Mouse (Mus musculus): ENCODE measurements around the gene Slc9a9. TPM values are rescaled to one million over a fixed set of nuclear protein-coding genes. Genes with fewer than 3 reads are reported as not detected.

The Slc9a9 gene
- polyA plus RNA-seq, 1 experiment from 2014 or later, result 3.7 TPM

- H3K4me2 ChIP-seq (ENCODE audit: low read length), result no peak overlapping the region
- no peaks in the 10 kb centered on the region for H3K9me3 ChIP-seq (ENCODE audit: control insufficient read depth, low read length)
- no peak overlapping the region for H3K9ac ChIP-seq (replicated peaks; ENCODE audit: low read depth, low read length)
- 65% methylated on average over 3 of the region's 3 CpGs for WGBS
- no peak overlapping the region for H3K4me3 ChIP-seq (replicated peaks; ENCODE audit: low read length)
- H3K36me3 ChIP-seq (ENCODE audit: control insufficient read depth, insufficient read depth), result no peaks in the 10 kb centered on the region
- no peaks in the 10 kb centered on the region for H3K27me3 ChIP-seq (replicated peaks; ENCODE audit: control insufficient read depth, insufficient read depth, low read length)
- H3K27ac ChIP-seq (ENCODE audit: low read length), result no peak overlapping the region
- ATAC-seq, result no peak
- no peaks in the 10 kb centered on the region for H3K4me1 ChIP-seq (replicated peaks; ENCODE audit: control insufficient read depth, insufficient read depth, low read length)
These were observed 480.4 kb downstream of the Slc9a9 start for GRCm38 (mm10) chr9:95150096-95150495.

- Histone ChIP-seq H3K4me2 (ENCODE audit: low read length) (no peak overlapping the region), H3K9ac (replicated peaks; ENCODE audit: low read depth, low read length) (no peak overlapping the region), H3K9me3 (ENCODE audit: control insufficient read depth, low read length) (no peaks in the 10 kb centered on the region), H3K27me3 (replicated peaks; ENCODE audit: control insufficient read depth, insufficient read depth, low read length) (no peaks in the 10 kb centered on the region), H3K4me3 (replicated peaks; ENCODE audit: low read length) (no peak overlapping the region), H3K4me1 (replicated peaks; ENCODE audit: control insufficient read depth, insufficient read depth, low read length) (no peaks in the 10 kb centered on the region), H3K27ac (ENCODE audit: low read length) (no peak overlapping the region), H3K36me3 (ENCODE audit: control insufficient read depth, insufficient read depth) (no peaks in the 10 kb centered on the region)
- ATAC-seq, result no peak
- 63% methylated on average over 3 of the region's 3 CpGs for WGBS
These were observed 480.9 kb downstream of the Slc9a9 start for GRCm38 (mm10) chr9:95150597-95150996.

GRCm38 (mm10) chr9:95150998-95151397 is 481.3 kb downstream of the Slc9a9 start:
- H3K4me2 ChIP-seq (ENCODE audit: low read length), result no peak overlapping the region
- no peak overlapping the region for H3K4me3 ChIP-seq (replicated peaks; ENCODE audit: low read length)
- no peaks in the 10 kb centered on the region for H3K4me1 ChIP-seq (replicated peaks; ENCODE audit: control insufficient read depth, insufficient read depth, low read length)
- WGBS, result 60% methylated on average over 4 of the region's 4 CpGs
- H3K27ac ChIP-seq (ENCODE audit: low read length), result no peak overlapping the region
- no peak overlapping the region for H3K9ac ChIP-seq (replicated peaks; ENCODE audit: low read depth, low read length)
- no peak for ATAC-seq
- H3K36me3 ChIP-seq (ENCODE audit: control insufficient read depth, insufficient read depth), result no peaks in the 10 kb centered on the region
- no peaks in the 10 kb centered on the region for H3K9me3 ChIP-seq (ENCODE audit: control insufficient read depth, low read length)
- H3K27me3 ChIP-seq (replicated peaks; ENCODE audit: control insufficient read depth, insufficient read depth, low read length), result no peaks in the 10 kb centered on the region

- H3K4me3 ChIP-seq (replicated peaks; ENCODE audit: low read length), result no peak overlapping the region
- no peaks in the 10 kb centered on the region for H3K27me3 ChIP-seq (replicated peaks; ENCODE audit: control insufficient read depth, insufficient read depth, low read length)
- WGBS, result 45% methylated on average over 4 of the region's 4 CpGs
- ATAC-seq, result peak; percentile 66
- H3K27ac ChIP-seq (ENCODE audit: low read length), result no peak overlapping the region
- H3K36me3 ChIP-seq (ENCODE audit: control insufficient read depth, insufficient read depth), result no peaks in the 10 kb centered on the region
- H3K4me2 ChIP-seq (ENCODE audit: low read length), result no peak overlapping the region
- H3K9me3 ChIP-seq (ENCODE audit: control insufficient read depth, low read length), result no peaks in the 10 kb centered on the region
- H3K4me1 ChIP-seq (replicated peaks; ENCODE audit: control insufficient read depth, insufficient read depth, low read length), result no peaks in the 10 kb centered on the region
- no peak overlapping the region for H3K9ac ChIP-seq (replicated peaks; ENCODE audit: low read depth, low read length)
These were observed 482.0 kb downstream of the Slc9a9 start for GRCm38 (mm10) chr9:95151746-95152145.

- H3K27ac ChIP-seq (ENCODE audit: low read length), result no peak overlapping the region
- H3K9me3 ChIP-seq (ENCODE audit: control insufficient read depth, low read length), result no peaks in the 10 kb centered on the region
- H3K9ac ChIP-seq (replicated peaks; ENCODE audit: low read depth, low read length), result no peak overlapping the region
- no peaks in the 10 kb centered on the region for H3K27me3 ChIP-seq (replicated peaks; ENCODE audit: control insufficient read depth, insufficient read depth, low read length)
- no peak for ATAC-seq
- H3K4me2 ChIP-seq (ENCODE audit: low read length), result no peak overlapping the region
- H3K36me3 ChIP-seq (ENCODE audit: control insufficient read depth, insufficient read depth), result no peaks in the 10 kb centered on the region
- WGBS, result 86% methylated on average over 6 of the region's 6 CpGs
- H3K4me1 ChIP-seq (replicated peaks; ENCODE audit: control insufficient read depth, insufficient read depth, low read length), result peaks cover 2% of the 10 kb centered on the region; the same call in 1 of the 2 replicates
- H3K4me3 ChIP-seq (replicated peaks; ENCODE audit: low read length), result no peak overlapping the region
These were observed 484.3 kb downstream of the Slc9a9 start for GRCm38 (mm10) chr9:95153966-95154365.

- no peaks in the 10 kb centered on the region for H3K36me3 ChIP-seq (ENCODE audit: control insufficient read depth, insufficient read depth)
- no peak for ATAC-seq
- no peak overlapping the region for H3K9ac ChIP-seq (replicated peaks; ENCODE audit: low read depth, low read length)
- WGBS, result 71% methylated on average over 4 of the region's 4 CpGs
- H3K27ac ChIP-seq (ENCODE audit: low read length), result no peak overlapping the region
- no peaks in the 10 kb centered on the region for H3K9me3 ChIP-seq (ENCODE audit: control insufficient read depth, low read length)
- H3K4me1 ChIP-seq (replicated peaks; ENCODE audit: control insufficient read depth, insufficient read depth, low read length), result peaks cover 7% of the 10 kb centered on the region; the same call in 1 of the 2 replicates
- no peak overlapping the region for H3K4me3 ChIP-seq (replicated peaks; ENCODE audit: low read length)
- no peaks in the 10 kb centered on the region for H3K27me3 ChIP-seq (replicated peaks; ENCODE audit: control insufficient read depth, insufficient read depth, low read length)
- H3K4me2 ChIP-seq (ENCODE audit: low read length), result no peak overlapping the region
These were observed 488.2 kb downstream of the Slc9a9 start for GRCm38 (mm10) chr9:95157948-95158347.

GRCm38 (mm10) chr9:95158916-95159315 is 489.2 kb downstream of the Slc9a9 start:
- H3K27me3 ChIP-seq (replicated peaks; ENCODE audit: control insufficient read depth, insufficient read depth, low read length), result no peaks in the 10 kb centered on the region
- ATAC-seq, result no peak
- H3K4me1 ChIP-seq (replicated peaks; ENCODE audit: control insufficient read depth, insufficient read depth, low read length), result peaks cover 7% of the 10 kb centered on the region; the same call in 1 of the 2 replicates
- H3K9me3 ChIP-seq (ENCODE audit: control insufficient read depth, low read length), result no peaks in the 10 kb centered on the region
- no peak overlapping the region for H3K4me3 ChIP-seq (replicated peaks; ENCODE audit: low read length)
- H3K9ac ChIP-seq (replicated peaks; ENCODE audit: low read depth, low read length), result no peak overlapping the region
- WGBS, result 65% methylated on average over 8 of the region's 8 CpGs
- H3K27ac ChIP-seq (ENCODE audit: low read length), result no peak overlapping the region
- H3K36me3 ChIP-seq (ENCODE audit: control insufficient read depth, insufficient read depth), result no peaks in the 10 kb centered on the region
- no peak overlapping the region for H3K4me2 ChIP-seq (ENCODE audit: low read length)

- Histone ChIP-seq H3K36me3 (ENCODE audit: control insufficient read depth, insufficient read depth) (no peaks in the 10 kb centered on the region), H3K27me3 (replicated peaks; ENCODE audit: control insufficient read depth, insufficient read depth, low read length) (no peaks in the 10 kb centered on the region), H3K4me3 (replicated peaks; ENCODE audit: low read length) (no peak overlapping the region), H3K4me1 (replicated peaks; ENCODE audit: control insufficient read depth, insufficient read depth, low read length) (peaks cover 7% of the 10 kb centered on the region; the same call in 1 of the 2 replicates), H3K9ac (replicated peaks; ENCODE audit: low read depth, low read length) (no peak overlapping the region), H3K27ac (ENCODE audit: low read length) (no peak overlapping the region), H3K4me2 (ENCODE audit: low read length) (no peak overlapping the region), H3K9me3 (ENCODE audit: control insufficient read depth, low read length) (no peaks in the 10 kb centered on the region)
- ATAC-seq, result peak; percentile 43
- WGBS, result 61% methylated on average over 7 of the region's 7 CpGs
These were observed 491.0 kb downstream of the Slc9a9 start for GRCm38 (mm10) chr9:95160575-95161300.

GRCm38 (mm10) chr9:95161699-95162098 is 492.0 kb downstream of the Slc9a9 start:
- 43% methylated on average over 2 of the region's 2 CpGs for WGBS
- Histone ChIP-seq H3K27me3 (replicated peaks; ENCODE audit: control insufficient read depth, insufficient read depth, low read length) (no peaks in the 10 kb centered on the region), H3K36me3 (ENCODE audit: control insufficient read depth, insufficient read depth) (no peaks in the 10 kb centered on the region), H3K4me1 (replicated peaks; ENCODE audit: control insufficient read depth, insufficient read depth, low read length) (peaks cover 7% of the 10 kb centered on the region; the same call in 1 of the 2 replicates), H3K4me3 (replicated peaks; ENCODE audit: low read length) (no peak overlapping the region), H3K27ac (ENCODE audit: low read length) (no peak overlapping the region), H3K9me3 (ENCODE audit: control insufficient read depth, low read length) (no peaks in the 10 kb centered on the region), H3K4me2 (ENCODE audit: low read length) (no peak overlapping the region), H3K9ac (replicated peaks; ENCODE audit: low read depth, low read length) (no peak overlapping the region)
- 0 out of 2 replicates have a peak, but pooled peaks have one; percentile 27 for ATAC-seq

Measured in forebrain, embryonic 16.5 days (tissue).